Mouse (Mus musculus): Measurements from ENCODE around the gene Mpzl2.

Mpzl2 gene

GRCm38 (mm10) chr9:45030341-45030740, 9.3 kb upstream of the Mpzl2 start:
- in situ Hi-C loops (cut with MboI, MseI), result loop anchor here in 1 of 2 experiments (10.0 kb wide), 1 partner anchor 374 kb away; no protein-coding TSS in a partner anchor

DNA sequence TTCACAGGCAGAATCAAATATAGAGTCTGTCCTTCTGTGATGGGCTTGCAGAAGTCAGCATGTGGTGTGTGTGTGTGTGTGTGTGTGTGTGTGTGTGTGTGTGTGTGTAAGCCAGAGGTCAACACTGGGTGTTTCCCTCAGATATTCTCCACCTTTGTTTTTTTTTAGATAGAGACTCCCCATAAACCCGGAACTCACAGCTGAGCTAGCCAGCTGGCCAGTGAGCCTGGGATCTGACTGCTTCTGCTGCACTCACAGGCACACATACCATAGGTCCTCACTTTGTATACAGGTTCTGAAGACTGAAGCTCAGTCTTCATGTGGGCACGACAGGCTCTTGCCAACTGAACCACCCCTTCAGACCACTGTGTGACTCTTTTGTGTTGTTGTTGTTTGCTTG, 7.3 kb upstream of the Mpzl2 start:
- in situ Hi-C loops (cut with MboI, MseI), result loop anchor here in 1 of 2 experiments (10.0 kb wide), 1 partner anchor 373 kb away; no protein-coding TSS in a partner anchor

DNA sequence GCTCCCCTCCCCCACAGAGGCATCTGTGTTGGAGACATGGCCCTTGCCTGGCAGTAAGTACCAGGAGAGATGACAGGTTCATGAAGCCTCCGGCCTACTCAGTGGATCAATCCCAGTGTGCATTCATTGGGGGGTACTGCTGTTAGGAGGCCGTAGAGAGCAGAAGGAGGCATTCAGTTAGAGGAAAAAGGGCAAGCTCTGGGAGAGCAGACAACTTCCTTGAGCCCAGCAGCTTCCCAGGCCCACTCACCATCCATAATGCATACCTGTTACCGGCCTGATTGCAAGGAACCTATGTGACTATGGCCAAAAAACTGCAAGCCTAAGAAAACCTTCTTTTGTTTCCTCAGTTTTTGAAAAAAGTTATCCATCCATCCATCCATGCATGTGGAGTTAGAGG, 5.1 kb upstream of the Mpzl2 start:
- in situ Hi-C loops (cut with MboI, MseI), result loop anchor here in 1 of 2 experiments (10.0 kb wide), 1 partner anchor 370 kb away; no protein-coding TSS in a partner anchor

DNA sequence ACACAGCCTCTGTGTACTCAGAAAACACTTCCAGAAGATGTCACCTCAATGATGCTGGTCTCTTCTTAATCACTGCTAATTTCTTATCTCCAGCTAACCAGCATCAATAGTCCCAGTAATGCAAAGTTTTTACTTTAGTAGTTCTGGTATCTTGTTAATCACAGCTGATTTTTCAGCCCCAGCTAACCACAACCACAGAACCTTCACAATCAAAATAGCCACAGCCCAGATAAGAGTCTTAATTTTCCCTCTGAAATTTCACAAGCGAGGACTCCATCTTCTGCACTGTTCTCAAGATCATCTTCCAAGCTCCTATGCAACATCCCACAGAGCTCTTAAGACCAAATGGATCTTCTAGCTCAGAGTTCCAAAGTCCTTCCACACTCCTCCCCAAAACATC, 1.8 kb upstream of the Mpzl2 start:
- in situ Hi-C loops (cut with MboI, MseI), result loop anchor here in 1 of 2 experiments (10.0 kb wide), 1 partner anchor 367 kb away; no protein-coding TSS in a partner anchor

- in situ Hi-C loops (cut with MboI, MseI), result no loop called here
These were observed 657 bp downstream of the Mpzl2 start for GRCm38 (mm10) chr9:45040066-45040845.

- in situ Hi-C loops (cut with MboI, MseI), result no loop called here
These were observed 1.7 kb downstream of the Mpzl2 start for GRCm38 (mm10) chr9:45041131-45041838.

- in situ Hi-C loops (cut with MboI, MseI), result no loop called here
These were observed 2.6 kb downstream of the Mpzl2 start for GRCm38 (mm10) chr9:45042056-45042720.

DNA sequence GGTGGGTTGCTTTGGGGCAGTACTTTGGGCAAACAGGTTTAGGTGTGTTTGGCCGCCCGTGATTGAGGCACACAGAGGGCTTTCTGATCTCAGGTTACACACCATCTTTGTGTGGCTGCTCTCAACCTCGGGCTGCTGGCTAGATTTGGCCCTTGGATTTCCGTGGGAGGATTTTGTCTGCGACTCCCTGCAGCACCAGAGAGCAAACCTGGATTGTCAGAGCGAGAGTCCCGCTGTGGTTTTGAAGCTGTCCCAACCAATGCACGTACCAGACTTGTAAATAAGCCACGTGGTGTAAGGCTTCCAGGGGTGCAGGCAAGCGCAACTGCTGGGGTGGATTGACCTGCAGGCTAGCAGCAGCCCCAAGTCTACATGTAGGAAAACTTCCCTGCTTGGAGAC, 3.3 kb downstream of the Mpzl2 start:
- in situ Hi-C loops (cut with MboI, MseI), result no loop called here

GRCm38 (mm10) chr9:45046973-45047372, 7.4 kb downstream of the Mpzl2 start:
- in situ Hi-C loops (cut with MboI, MseI), result no loop called here

DNA sequence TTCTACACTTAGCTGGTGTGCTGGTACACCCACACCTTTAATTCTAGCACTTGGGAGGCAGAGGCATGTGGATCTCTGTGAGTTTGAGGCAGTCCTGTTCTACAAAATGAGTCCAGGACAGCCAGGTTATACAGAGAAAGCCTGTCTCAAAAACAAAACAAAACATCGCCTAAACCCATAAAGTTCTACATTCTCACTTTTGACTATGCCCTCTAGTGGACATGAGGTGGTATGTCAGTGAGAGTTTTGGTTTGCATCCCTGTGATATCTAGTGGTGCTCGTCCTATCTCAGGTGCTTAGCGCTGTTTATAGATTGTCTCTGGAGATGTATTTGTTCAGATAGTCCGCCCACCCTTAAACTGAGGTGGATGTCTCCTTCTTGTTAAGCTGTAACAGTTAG, 8.9 kb downstream of the Mpzl2 start:
- in situ Hi-C loops (cut with MboI, MseI), result no loop called here

DNA sequence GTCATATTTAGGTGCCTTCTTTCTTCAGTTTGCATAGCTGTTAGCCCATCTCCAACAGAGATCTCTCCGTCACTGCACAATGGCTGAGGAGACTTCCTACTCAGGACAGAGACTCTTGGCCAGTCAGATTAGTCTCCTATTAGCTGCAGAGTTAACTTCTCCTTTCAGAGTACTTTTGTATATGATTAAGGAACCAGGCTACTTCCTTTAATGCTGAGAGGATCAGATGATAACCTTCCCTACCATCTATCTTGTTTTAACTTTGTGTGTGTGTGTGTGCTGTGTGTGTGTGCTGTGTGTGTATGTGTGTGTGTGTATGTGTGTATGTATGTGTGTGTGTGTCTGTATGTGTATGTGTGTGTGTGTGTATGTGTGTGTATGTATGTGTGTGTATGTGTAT, 10.1 kb downstream of the Mpzl2 start:
- in situ Hi-C loops (cut with MboI, MseI), result no loop called here

DNA sequence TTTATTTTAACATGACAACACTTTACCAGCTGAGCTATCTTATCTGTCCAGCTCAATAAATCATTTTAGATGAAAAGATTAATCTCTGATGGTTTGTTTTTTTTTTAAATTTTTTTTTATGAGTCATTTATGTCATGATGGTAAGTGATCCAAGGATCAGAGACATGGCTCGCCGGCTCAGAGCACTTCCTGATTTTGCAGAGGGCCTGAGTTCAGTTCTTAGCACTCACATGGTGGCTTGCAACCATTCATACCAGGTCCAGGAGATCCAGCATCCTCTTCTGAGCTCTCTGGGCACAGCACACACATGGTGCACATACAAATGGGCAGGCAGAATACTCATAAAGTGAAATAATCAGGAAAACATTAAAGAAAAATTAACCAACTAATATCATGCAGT, 10.7 kb downstream of the Mpzl2 start:
- in situ Hi-C loops (cut with MboI, MseI), result no loop called here

GRCm38 (mm10) chr9:45055082-45055713, 15.6 kb downstream of the Mpzl2 start, which contains the start of gene Mpzl3:
TSS of gene Mpzl3 (plus strand) at chr9:45055186.
- in situ Hi-C loops (cut with MboI, MseI), result loop anchor here in 1 of 2 experiments (5.0 kb wide), 1 partner anchor 78 kb away; no protein-coding TSS in a partner anchor

GRCm38 (mm10) chr9:45058304-45058940, 18.8 kb downstream of the Mpzl2 start:
- in situ Hi-C loops (cut with MboI, MseI), result loop anchor here in 1 of 2 experiments (5.0 kb wide), 1 partner anchor 81 kb away; no protein-coding TSS in a partner anchor

GRCm38 (mm10) chr9:45060151-45060550, 20.6 kb downstream of the Mpzl2 start:
- in situ Hi-C loops (cut with MboI, MseI), result no loop called here

DNA sequence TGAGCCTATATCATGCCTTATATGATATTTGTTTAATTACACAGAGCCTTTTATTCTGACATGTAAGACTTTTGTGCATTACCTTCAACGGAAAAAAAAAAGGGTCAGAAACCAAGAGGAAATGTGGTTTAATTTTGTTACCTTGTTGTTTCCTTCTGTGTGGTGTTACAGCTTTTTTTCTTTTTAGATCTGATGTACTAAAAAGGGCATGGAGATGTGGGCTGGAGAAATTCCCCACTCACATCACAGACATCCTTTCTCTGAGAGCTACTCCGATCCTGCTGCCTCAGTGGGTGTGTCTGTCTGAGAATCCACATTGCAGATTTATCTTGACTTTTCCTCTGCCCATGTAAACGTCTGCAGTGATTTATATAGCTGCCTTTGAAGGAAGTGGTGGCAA, 23.1 kb downstream of the Mpzl2 start:
- in situ Hi-C loops (cut with MboI, MseI), result no loop called here

- in situ Hi-C loops (cut with MboI, MseI), result no loop called here
These were observed 24.8 kb downstream of the Mpzl2 start for GRCm38 (mm10) chr9:45064421-45064820.

- in situ Hi-C loops (cut with MboI, MseI), result no loop called here
These were observed 27.1 kb downstream of the Mpzl2 start for GRCm38 (mm10) chr9:45066735-45067134.

DNA sequence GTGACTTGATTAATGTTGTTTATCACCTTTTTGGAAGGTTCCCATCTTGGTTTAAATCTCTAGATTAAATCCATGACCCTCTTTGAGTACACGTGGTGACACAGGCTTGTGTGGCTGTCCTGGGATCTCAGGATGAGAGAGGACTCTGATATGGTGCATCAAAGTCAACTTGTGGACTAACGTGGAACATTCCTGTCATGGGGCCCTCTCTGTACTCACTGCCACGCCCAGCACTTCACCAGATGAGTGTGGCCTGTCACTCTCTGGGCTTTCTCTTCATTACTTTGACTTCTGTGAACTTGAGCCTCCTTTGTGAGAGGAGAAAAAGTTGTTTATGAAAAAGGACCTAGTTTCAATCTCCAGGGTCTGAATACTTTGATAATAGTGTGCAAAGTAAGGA, 32.2 kb downstream of the Mpzl2 start:
- in situ Hi-C loops (cut with MboI, MseI), result no loop called here

DNA sequence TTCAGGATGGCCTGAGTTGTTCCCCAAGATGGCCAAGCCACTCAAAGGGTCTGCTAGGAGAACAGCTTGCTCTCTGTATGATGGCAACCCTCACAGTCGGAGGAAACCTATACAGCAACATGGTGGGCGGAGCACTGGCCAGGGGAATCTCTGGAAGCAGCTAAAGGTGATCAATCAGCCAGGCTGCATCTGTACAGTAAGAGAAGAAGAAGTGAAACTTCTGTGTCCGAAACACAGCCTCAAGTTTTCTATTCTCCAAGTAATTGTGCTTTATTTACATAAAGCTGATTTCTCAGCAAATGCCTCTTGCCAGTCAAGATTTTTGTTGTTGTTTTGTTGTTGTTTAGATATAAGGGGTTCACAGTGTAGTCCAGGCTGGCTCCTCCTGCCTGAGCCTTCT, 38.3 kb downstream of the Mpzl2 start:
- in situ Hi-C loops (cut with MboI, MseI), result no loop called here

DNA sequence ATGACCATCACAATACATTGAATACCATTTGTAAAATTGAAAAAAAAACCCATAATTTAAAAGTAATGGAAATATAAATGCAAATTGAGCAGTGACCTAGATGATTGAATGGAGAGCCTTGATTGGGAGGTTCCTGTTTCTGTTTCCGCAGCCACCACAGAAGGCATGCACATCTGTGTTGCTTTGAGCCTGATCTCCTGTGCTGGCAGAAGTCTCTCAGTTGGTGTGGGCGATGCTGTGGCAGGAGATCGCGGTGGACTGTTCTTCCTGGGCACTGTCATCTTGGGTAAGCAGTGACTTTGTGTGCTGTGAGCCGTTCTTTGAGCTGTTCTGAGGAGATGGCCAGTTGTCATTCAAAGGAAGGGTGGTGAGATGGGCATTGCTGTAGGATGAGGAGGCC, 39.4 kb downstream of the Mpzl2 start, which contains the start of gene Jaml:
Jaml (plus strand) TSS at position 173 of the 400 bp plus-strand sequence.
- in situ Hi-C loops (cut with MboI, MseI), result no loop called here
